Mouse (Mus musculus): ENCODE measurements at regions not wholly inside any gene's neighbourhood (a gene's known extent, or its start where the extent isn't known, plus 50 kb on each side); places are given as distances from the start of the nearest gene placed in this dataset.
"Not testable (repeated sequence)": the region's sequence is repeated elsewhere in the genome, so short reads cannot be mapped to it uniquely, and the experiment has no call there.

- no peak for DNase-seq (ENCODE audit: low spot score in 2 of 2)
- intact Hi-C loops (cut with DNase I), result no loop called here
Observed at GRCm38 (mm10) chr1:94969543-94969942, 343.9 kb upstream of the Fam174a start.

- intact Hi-C loops (cut with DNase I), result no loop called here
- peak in 1 of 2 experiments; percentile 7 for DNase-seq (ENCODE audit: low spot score in 2 of 2)
Observed at GRCm38 (mm10) chr1:94970103-94970759, 343.2 kb upstream of the Fam174a start.

GRCm38 (mm10) chr1:94993338-94993737 lies 320.1 kb upstream of the Fam174a start:
- no peak for DNase-seq (ENCODE audit: low spot score in 2 of 2)
- intact Hi-C loops (cut with DNase I), result no loop called here

- intact Hi-C loops (cut with DNase I), result no loop called here
- DNase-seq (ENCODE audit: low spot score in 2 of 2), result no peak
Observed at GRCm38 (mm10) chr1:95003900-95004299, 309.5 kb upstream of the Fam174a start.

GRCm38 (mm10) chr1:95030579-95030978 lies 282.8 kb upstream of the Fam174a start:
- intact Hi-C loops (cut with DNase I), result no loop called here
- no peak for DNase-seq (ENCODE audit: low spot score in 2 of 2)

- DNase-seq (ENCODE audit: low spot score in 2 of 2); intact Hi-C loops (cut with DNase I): not testable (repeated sequence)
Observed at GRCm38 (mm10) chr1:95033661-95034414, 279.6 kb upstream of the Fam174a start.

- no peak for DNase-seq (ENCODE audit: low spot score in 2 of 2)
- intact Hi-C loops (cut with DNase I), result no loop called here
Observed at GRCm38 (mm10) chr1:95038411-95038810, 275.0 kb upstream of the Fam174a start.

GRCm38 (mm10) chr1:95040332-95040731 lies 273.1 kb upstream of the Fam174a start:
- intact Hi-C loops (cut with DNase I), result no loop called here
- DNase-seq (ENCODE audit: low spot score in 2 of 2), result no peak

GRCm38 (mm10) chr1:95043355-95043754 lies 270.1 kb upstream of the Fam174a start:
- intact Hi-C loops (cut with DNase I), result no loop called here
- no peak for DNase-seq (ENCODE audit: low spot score in 2 of 2)

GRCm38 (mm10) chr1:95064330-95065193 lies 248.9 kb upstream of the Fam174a start:
- no peak for DNase-seq (ENCODE audit: low spot score in 2 of 2)
- intact Hi-C loops (cut with DNase I), result no loop called here

GRCm38 (mm10) chr1:95065620-95066019 lies 247.8 kb upstream of the Fam174a start:
- intact Hi-C loops (cut with DNase I), result no loop called here
- DNase-seq (ENCODE audit: low spot score in 2 of 2), result no peak

GRCm38 (mm10) chr1:95066040-95066439 lies 247.4 kb upstream of the Fam174a start:
- intact Hi-C loops (cut with DNase I), result no loop called here
- no peak for DNase-seq (ENCODE audit: low spot score in 2 of 2)

- intact Hi-C loops (cut with DNase I), result no loop called here
- no peak for DNase-seq (ENCODE audit: low spot score in 2 of 2)
Observed at GRCm38 (mm10) chr1:95075151-95075550, 238.3 kb upstream of the Fam174a start.

GRCm38 (mm10) chr1:95109966-95110365 lies 203.5 kb upstream of the Fam174a start:
- no peak for DNase-seq (ENCODE audit: low spot score in 2 of 2)
- intact Hi-C loops (cut with DNase I), result no loop called here

GRCm38 (mm10) chr1:95113493-95113892 lies 199.9 kb upstream of the Fam174a start:
- DNase-seq (ENCODE audit: low spot score in 2 of 2), result no peak
- intact Hi-C loops (cut with DNase I), result no loop called here

GRCm38 (mm10) chr1:95147531-95147930 lies 165.9 kb upstream of the Fam174a start:
- intact Hi-C loops (cut with DNase I), result no loop called here

GRCm38 (mm10) chr1:95174013-95174582 lies 139.3 kb upstream of the Fam174a start:
- intact Hi-C loops (cut with DNase I), result no loop called here
- no peak for DNase-seq (ENCODE audit: low spot score in 2 of 2)

More at GRCm38 (mm10) chr1:95147531-95147930, 165.9 kb upstream of the Fam174a start:
- no peak for DNase-seq (ENCODE audit: low spot score in 2 of 2)

GRCm38 (mm10) chr1:95218912-95219311 lies 94.5 kb upstream of the Fam174a start:
- intact Hi-C loops (cut with DNase I), result no loop called here
- peak; percentile 65 to 90 for DNase-seq (ENCODE audit: low spot score in 2 of 2)

GRCm38 (mm10) chr1:95223289-95223688 lies 90.1 kb upstream of the Fam174a start:
- DNase-seq (ENCODE audit: low spot score in 2 of 2), result peak; percentile 22 to 36
- intact Hi-C loops (cut with DNase I), result no loop called here

GRCm38 (mm10) chr1:95241671-95242150 lies 71.7 kb upstream of the Fam174a start:
- DNase-seq (ENCODE audit: low spot score in 2 of 2), result no peak

More at GRCm38 (mm10) chr1:95241671-95242150, 71.7 kb upstream of the Fam174a start:
- intact Hi-C loops (cut with DNase I), result no loop called here

Data from left cerebral cortex, postnatal 14 days (tissue).